Mouse (Mus musculus): ENCODE data around the gene Polr2m. TPM values are rescaled to one million over a fixed set of nuclear protein-coding genes. Genes with fewer than 3 reads are reported as not detected.

The Polr2m gene
- polyA plus RNA-seq, 1 experiment from 2014 or later, result 103 TPM

GRCm38 (mm10) chr9:71445308-71445707 lies 40.4 kb downstream of the Polr2m start:
- WGBS, result 90% methylated on average over 2 of the region's 2 CpGs
- Histone ChIP-seq H3K27ac (ENCODE audit: low read depth, low read length) (no peak overlapping the region), H3K9me3 (ENCODE audit: control insufficient read depth) (no peaks in the 10 kb centered on the region), H3K4me3 (ENCODE audit: low read depth, low read length) (no peak overlapping the region), H3K9ac (ENCODE audit: low read depth, low read length) (no peak overlapping the region), H3K27me3 (replicated peaks; ENCODE audit: control insufficient read depth, insufficient read depth, low read length) (no peaks in the 10 kb centered on the region), H3K4me1 (replicated peaks; ENCODE audit: control insufficient read depth, insufficient read depth, low read length) (no peaks in the 10 kb centered on the region), H3K4me2 (replicated peaks; ENCODE audit: low read depth) (no peak overlapping the region), H3K36me3 (ENCODE audit: control insufficient read depth, insufficient read depth) (no peaks in the 10 kb centered on the region)
- no peak for TF ChIP-seq CTCF (IDR thresholded peaks at IDR 0.05; ENCODE audit: low read depth)
- no peak for ATAC-seq

GRCm38 (mm10) chr9:71438146-71438545 lies 47.6 kb downstream of the Polr2m start:
- no peak for ATAC-seq
- 89% methylated on average over 2 of the region's 2 CpGs for WGBS
- Histone ChIP-seq H3K4me2 (replicated peaks; ENCODE audit: low read depth) (no peak overlapping the region), H3K27me3 (replicated peaks; ENCODE audit: control insufficient read depth, insufficient read depth, low read length) (no peaks in the 10 kb centered on the region), H3K36me3 (ENCODE audit: control insufficient read depth, insufficient read depth) (no peaks in the 10 kb centered on the region), H3K4me1 (replicated peaks; ENCODE audit: control insufficient read depth, insufficient read depth, low read length) (no peaks in the 10 kb centered on the region), H3K9me3 (ENCODE audit: control insufficient read depth) (no peaks in the 10 kb centered on the region), H3K27ac (ENCODE audit: low read depth, low read length) (no peak overlapping the region), H3K9ac (ENCODE audit: low read depth, low read length) (no peak overlapping the region), H3K4me3 (ENCODE audit: low read depth, low read length) (no peak overlapping the region)
- no peak for TF ChIP-seq CTCF (IDR thresholded peaks at IDR 0.05; ENCODE audit: low read depth)

Other genes with a start within 250 kb of the Polr2m start
- gene Myzap, start 106.4 kb upstream of the Polr2m start, polyA plus RNA-seq (2015; fragmentation: Nextera tagmentation; extraction: Ambion mirVana), result 9.7 and 12.0 TPM in 2 replicates

Measured in intestine, postnatal 0 days (tissue).